15 mouse cellular contexts compared by ENCODE assay signal in the genomic region with DNA sequence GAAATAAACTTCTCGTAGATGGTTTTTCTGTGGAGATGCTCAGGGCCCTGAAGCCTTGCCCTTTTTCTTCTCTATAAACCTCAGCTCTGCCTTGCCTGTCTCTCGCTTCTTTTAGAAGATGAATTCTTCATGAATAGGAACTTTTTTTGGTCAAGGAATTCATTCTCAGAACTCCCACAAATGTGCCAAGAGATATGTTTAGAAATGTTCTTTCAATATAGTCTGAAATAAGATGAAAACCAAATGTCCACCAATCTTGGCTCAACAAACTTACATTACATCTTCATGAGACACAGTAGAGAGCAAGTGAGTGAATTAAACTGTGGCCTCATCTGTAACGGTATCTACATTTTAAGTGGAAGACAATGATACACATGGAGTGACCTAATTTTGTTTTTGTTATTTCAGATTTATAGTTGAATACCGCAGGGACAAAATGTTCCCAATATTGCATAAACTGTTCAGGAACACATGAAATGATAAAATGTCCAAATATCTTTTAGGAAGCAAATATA.
"Had no signal": no experiment of that assay in that cellular context is flagged by ENCODE, and none has a peak within 500 bp of the region (broad histone marks: within the 10 kb centered on the region; RNA-seq: fewer than 3 reads in every experiment).

No protein-coding gene starts in this region.

- H3K9me3 ChIP-seq: kidney, embryonic 15.5 days had no signal

- H3K36me3 ChIP-seq: kidney, embryonic 15.5 days; limb, embryonic 12.5 days; midbrain, embryonic 10.5 days; neural tube, embryonic 15.5 days had no signal

- H3K4me1 ChIP-seq: neural tube, embryonic 15.5 days had no signal

- H3K27me3 ChIP-seq: kidney, embryonic 15.5 days; limb, embryonic 12.5 days; neural tube, embryonic 15.5 days had no signal

- DNase-seq: kidney, adult 18-20 months; kidney, postnatal 25 days; layer of hippocampus, postnatal 36 days; lung, adult 2 months; lung, postnatal 4 days; midbrain, embryonic 14.5 days; right cerebral cortex, adult 18-20 months; right cerebral cortex, postnatal 25 days; thymus, postnatal 36 days had no signal

- H3K9ac ChIP-seq: kidney, embryonic 15.5 days; limb, embryonic 12.5 days; liver, embryonic 14.5 days; neural tube, embryonic 15.5 days had no signal

- H3K27ac ChIP-seq: kidney, embryonic 15.5 days; limb, embryonic 12.5 days; liver, embryonic 14.5 days; midbrain, embryonic 10.5 days; neural tube, embryonic 15.5 days had no signal

- H3K4me2 ChIP-seq: kidney, embryonic 15.5 days; limb, embryonic 12.5 days; neural tube, embryonic 15.5 days had no signal

- H3K4me3 ChIP-seq: kidney, embryonic 15.5 days; limb, embryonic 12.5 days; midbrain, embryonic 10.5 days; myocyte; neural tube, embryonic 15.5 days had no signal
